Mouse (Mus musculus) lung, postnatal 25 days (tissue): Measurements from ENCODE around the gene Plcxd2.
A peak's percentile ranks its signal among the peaks of the same experiment; 100 is the strongest.

Source experiments
- DNase-seq: peaks from one replicate; pipeline ENCODE4 v3.0.0; 2022; ENCODE audit warnings: low spot score

Plcxd2 gene

GRCm38 (mm10) chr16:45986236-45986635 is 23.8 kb downstream of the Plcxd2 start:
- no peak for DNase-seq

- DNase-seq, result no peak
These were observed 25.1 kb downstream of the Plcxd2 start for GRCm38 (mm10) chr16:45984610-45985606.

- DNase-seq, result no peak
These were observed 33.8 kb downstream of the Plcxd2 start for GRCm38 (mm10) chr16:45976251-45976650.

DNA sequence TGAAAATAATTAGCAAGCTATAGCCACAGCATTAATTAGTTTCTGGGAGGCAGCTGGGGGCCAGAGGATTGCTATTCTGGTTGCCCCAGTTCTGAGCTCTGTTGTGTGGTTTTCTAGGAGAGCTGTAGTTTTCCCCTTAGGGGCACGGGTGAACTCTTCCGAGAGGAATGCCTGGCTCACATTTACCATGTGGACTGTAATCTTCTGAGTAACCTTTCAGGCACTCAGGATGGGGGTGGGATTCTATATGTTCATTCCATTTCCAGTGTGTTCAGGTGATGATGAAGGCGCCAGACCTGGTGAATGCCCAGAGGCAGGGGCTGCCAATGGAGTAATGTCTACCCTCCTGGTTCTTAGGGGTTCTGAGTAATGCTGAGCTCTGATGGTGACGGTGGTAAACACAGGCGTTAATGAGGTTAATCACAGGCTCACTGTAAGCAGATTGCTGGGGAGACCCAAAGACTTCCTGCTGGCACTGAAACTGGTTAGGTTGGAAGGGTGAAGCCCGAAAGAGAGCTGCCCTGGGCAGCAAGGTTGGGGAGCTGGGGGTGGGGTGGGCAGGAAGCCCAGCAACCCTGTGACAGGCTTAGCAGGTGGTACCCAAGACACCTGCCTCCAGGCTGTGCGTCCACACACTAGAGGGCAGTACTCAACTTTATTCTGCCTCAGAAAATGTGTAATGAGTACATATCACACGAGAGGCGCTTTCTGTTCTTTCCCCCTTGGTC is 35.9 kb downstream of the Plcxd2 start:
- peak; percentile 21 for DNase-seq

DNA sequence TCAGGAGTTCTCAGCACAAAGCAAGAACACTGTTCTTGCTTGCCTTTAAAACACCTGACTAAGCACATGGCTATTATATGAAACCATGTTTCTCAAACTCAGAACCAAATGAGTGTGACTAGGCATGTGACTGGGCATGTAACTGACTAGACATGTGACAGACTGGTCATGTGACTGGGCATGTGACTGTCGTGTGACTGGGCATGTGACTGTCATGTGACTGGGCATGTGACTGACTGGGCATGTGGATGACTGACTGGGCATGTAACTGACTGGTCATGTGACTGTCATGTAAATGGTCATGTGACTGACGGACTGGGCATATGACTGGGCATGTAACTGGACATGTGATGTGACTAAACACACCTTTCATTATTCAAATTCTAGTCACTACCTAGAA is 39.8 kb downstream of the Plcxd2 start:
- DNase-seq, result no peak

GRCm38 (mm10) chr16:45968716-45969115 is 41.3 kb downstream of the Plcxd2 start:
- no peak for DNase-seq

GRCm38 (mm10) chr16:45967471-45967870 is 42.5 kb downstream of the Plcxd2 start:
- DNase-seq, result peak; percentile 81

GRCm38 (mm10) chr16:45966604-45967003 is 43.4 kb downstream of the Plcxd2 start:
- DNase-seq, result peak; percentile 39

- no peak for DNase-seq
These were observed 45.2 kb downstream of the Plcxd2 start for GRCm38 (mm10) chr16:45964777-45965176.

DNA sequence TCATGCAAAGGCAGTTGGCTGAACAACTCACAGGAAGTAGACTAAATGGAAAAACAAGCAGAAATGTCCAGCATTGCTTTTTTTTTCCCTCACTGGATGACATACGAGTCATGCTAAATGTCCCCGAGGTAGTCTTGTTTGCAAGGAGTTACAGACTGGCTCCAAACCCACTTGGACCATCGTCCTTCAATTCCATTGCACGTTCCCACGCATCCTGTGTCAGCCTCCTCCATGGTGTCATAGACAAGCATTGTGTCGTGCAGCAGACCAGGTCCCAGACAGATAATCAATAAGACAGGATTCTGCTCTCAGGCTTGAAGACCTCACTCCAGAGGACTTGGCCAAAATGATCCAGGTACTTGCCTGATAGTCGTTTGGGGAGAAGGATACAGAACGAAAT is 46.2 kb downstream of the Plcxd2 start:
- DNase-seq, result no peak

DNA sequence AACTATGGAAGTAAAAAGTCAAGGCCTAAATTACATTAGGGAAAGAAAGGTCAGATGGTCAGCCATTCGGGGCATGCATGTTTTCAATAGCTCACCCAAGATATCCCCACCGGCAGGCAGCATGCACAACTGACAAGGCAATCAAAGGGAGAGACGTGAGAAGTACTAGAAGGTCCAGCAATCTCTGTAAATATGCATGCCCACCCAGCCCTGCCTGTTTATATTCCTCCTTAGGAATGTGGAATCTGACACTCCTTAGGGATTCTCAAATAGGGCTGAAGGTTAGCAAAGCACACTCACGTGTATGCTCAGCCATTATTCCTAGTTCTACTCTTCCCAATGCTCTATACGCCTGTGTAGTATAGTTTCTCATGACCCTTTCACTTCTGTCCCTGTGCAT is 46.9 kb downstream of the Plcxd2 start:
- no peak for DNase-seq

DNA sequence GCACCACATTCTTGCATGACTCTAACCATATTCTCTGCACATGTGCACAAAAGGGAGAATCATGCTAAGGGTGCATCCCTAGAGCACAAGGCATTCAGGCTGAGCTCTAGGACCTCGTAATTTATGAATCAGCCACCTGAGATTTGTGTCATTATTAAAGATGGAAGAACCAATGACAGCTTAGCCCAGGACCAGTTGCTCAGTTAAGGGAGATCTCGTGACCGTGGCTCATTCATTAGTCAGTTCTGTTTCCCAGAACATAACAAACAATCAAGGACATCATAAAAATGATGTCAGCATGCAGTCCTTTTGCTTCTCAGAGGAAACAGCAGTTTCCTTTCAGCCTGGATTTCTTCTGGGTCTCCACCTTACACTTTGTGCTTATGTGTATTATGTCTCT is 49.0 kb downstream of the Plcxd2 start:
- DNase-seq, result no peak

GRCm38 (mm10) chr16:45956390-45956950 is 53.5 kb downstream of the Plcxd2 start:
- DNase-seq, result no peak

DNA sequence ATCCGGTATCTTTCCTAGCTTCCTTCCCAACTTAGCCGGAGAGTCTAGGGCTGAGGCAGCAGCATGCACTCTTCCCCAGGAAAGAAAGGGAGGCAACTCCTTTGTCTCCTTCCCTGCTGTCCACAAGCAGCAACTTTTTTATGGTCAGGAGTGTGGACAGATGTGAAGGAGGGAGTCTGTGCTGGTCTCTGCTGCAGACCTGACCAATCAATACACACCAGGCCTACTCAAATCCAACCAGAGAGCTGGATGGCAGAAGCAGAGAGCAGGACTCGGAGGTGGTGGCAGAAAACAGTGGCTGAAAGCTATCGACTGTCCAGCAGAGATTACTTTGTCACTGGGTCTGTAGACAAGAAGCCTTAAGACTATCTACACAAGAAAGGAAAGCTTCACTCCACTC is 56.6 kb downstream of the Plcxd2 start, which contains the start of gene Phldb2:
Gene Phldb2 (minus strand): TSS at position 205 of the 400 bp plus-strand sequence.
- DNase-seq, result no peak

DNA sequence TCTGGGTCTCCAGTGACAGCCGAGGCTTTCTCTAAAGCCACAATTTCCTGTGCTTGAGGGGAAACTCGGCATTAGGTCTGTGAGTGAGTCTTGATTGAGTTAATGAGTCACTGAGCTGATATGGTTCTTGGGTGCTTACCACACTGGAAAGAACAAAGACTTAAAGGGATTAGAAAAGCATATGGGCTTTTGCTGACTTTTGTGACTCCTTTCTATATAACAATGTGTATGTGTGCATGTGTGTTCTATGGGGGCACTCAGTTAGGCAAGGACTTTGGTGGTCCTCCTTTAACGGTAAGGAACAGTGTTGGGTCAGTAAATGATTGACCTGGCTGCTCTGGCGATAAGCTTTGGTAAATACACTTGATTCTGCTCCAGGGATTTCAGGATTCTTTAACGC is 57.5 kb downstream of the Plcxd2 start:
- no peak for DNase-seq

DNA sequence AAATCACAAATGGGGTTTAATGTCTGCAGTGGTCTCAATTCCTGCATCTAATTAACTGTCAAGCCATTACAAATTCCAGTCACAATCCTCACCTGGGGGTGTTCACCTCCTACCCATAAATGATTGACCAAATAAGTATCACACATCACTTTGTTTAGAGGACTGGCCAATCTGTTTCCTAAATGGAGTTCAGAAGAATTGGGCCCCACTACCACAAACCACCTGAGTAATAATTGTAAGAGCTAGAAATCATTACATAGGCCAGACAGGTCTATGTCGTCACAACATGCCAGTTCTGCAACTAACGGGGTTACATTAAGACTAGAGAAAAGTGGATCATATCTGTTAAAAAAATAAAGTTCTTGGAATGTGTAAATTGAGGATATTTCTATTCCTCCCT is 58.0 kb downstream of the Plcxd2 start:
- no peak for DNase-seq

DNA sequence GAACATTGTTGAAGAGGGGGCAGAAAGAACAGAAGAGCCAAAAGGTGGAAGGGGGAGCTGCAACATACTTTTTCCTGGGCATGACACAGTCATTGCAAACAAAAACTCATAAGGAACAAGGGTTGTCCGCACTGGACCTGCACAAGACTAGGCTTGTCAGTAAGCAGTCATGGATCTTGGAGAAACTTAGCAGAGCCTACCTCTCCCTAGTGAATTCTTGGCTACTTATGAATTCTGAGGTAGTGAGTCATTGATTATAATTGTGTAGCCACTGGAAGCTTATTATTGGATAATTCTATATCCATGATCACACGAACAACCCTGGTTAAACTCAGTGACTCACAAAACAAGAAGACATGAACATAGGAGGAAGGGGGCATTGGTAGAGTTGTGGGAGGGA is 63.7 kb downstream of the Plcxd2 start:
- no peak for DNase-seq

DNA sequence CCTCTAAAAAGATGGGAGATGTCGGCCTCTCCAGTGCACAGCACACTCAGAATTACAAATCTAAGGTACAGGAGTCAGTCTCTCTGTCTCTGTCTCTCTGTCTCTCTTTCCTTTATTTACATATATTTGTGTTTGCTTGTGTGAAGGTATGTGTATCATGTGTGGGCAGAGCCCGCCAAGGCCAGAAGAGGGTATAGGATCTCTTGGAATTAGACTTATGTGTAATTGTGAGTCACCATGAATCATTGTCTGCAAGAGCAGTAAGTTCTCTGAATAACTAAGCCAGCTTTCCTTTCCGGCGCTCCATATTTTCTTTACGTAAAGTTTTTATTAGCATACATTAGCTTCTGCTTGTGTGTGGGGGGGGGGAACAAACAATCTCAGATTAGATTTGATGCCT is 64.4 kb downstream of the Plcxd2 start:
- DNase-seq, result no peak

- no peak for DNase-seq
These were observed 64.8 kb downstream of the Plcxd2 start for GRCm38 (mm10) chr16:45945174-45945631.

DNA sequence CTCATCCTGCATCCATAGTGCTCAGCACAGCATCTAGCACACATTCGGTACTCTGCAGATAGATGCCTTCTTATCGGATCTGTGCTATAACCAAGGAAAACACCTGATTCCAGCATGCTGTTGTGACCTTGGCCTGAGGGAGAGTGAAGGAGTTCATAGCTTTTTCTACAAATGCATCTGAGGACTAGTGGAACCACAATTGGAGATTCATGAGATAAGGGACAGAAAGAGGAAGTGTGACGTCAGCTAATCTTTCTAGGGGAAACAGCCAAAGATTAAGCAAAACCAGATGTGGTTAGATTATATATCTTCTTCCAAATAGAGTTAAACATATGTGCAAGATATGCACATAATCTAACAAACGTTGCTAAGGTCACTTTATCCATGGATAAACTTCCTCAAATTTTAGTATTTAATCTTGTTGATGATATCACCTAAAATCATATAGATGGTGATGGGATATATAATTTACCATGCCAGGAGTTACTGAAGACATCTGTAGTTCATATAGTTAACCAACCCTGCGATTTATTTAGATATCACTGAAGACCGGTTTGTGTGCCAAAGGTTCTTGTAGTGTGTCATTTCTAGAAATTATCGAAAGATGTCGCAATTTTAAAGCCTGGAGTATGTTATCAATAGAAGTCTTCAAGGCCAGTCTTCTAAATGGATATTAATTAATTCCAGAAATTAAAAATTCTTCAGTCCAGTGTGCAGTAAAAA is 67.7 kb downstream of the Plcxd2 start:
- DNase-seq, result no peak

GRCm38 (mm10) chr16:45940701-45941100 is 69.3 kb downstream of the Plcxd2 start:
- no peak for DNase-seq

- DNase-seq, result no peak
These were observed 70.6 kb downstream of the Plcxd2 start for GRCm38 (mm10) chr16:45939436-45939835.
